Mouse (Mus musculus): ENCODE data around the gene Slc25a29. TPM values are rescaled to one million over a fixed set of nuclear protein-coding genes. Genes with fewer than 3 reads are reported as not detected.

Slc25a29 gene
- total RNA-seq, 2 experiments from 2014 or later = 15.8 to 17.5 TPM

- no peak for DNase-seq
- intact Hi-C loops (cut with DNase I) = no loop called here
These were observed 897 bp downstream of the Slc25a29 start for GRCm38 (mm10) chr12:108834786-108835185.

- DNase-seq = no peak
- intact Hi-C loops (cut with DNase I) = no loop called here
These were observed 1.3 kb downstream of the Slc25a29 start for GRCm38 (mm10) chr12:108834337-108834736.

- DNase-seq = no peak
- intact Hi-C loops (cut with DNase I) = no loop called here
These were observed 2.3 kb downstream of the Slc25a29 start for GRCm38 (mm10) chr12:108833408-108833807.

- intact Hi-C loops (cut with DNase I) = no loop called here
- peak; percentile 33 for DNase-seq
These were observed 2.8 kb downstream of the Slc25a29 start for GRCm38 (mm10) chr12:108832851-108833250.

- intact Hi-C loops (cut with DNase I) = no loop called here
- peak; percentile 68 for DNase-seq
These were observed 3.6 kb downstream of the Slc25a29 start for GRCm38 (mm10) chr12:108831966-108832643.

GRCm38 (mm10) chr12:108830358-108830757 lies 5.3 kb downstream of the Slc25a29 start:
- no peak for DNase-seq
- intact Hi-C loops (cut with DNase I) = no loop called here

GRCm38 (mm10) chr12:108829636-108830035 lies 6.0 kb downstream of the Slc25a29 start:
- DNase-seq = no peak
- intact Hi-C loops (cut with DNase I) = no loop called here

- DNase-seq = no peak
- intact Hi-C loops (cut with DNase I) = no loop called here
These were observed 8.0 kb downstream of the Slc25a29 start for GRCm38 (mm10) chr12:108827641-108828040.

- intact Hi-C loops (cut with DNase I) = no loop called here
- peak; percentile 37 for DNase-seq
These were observed 8.6 kb downstream of the Slc25a29 start for GRCm38 (mm10) chr12:108826958-108827535.

GRCm38 (mm10) chr12:108826282-108826957 lies 9.3 kb downstream of the Slc25a29 start:
- intact Hi-C loops (cut with DNase I) = no loop called here

GRCm38 (mm10) chr12:108825561-108826224 lies 10.0 kb downstream of the Slc25a29 start:
- intact Hi-C loops (cut with DNase I) = no loop called here
- no peak for DNase-seq

More at GRCm38 (mm10) chr12:108826282-108826957, 9.3 kb downstream of the Slc25a29 start:
- peak; percentile 49 for DNase-seq

- no peak for DNase-seq
- intact Hi-C loops (cut with DNase I) = no loop called here
These were observed 11.3 kb downstream of the Slc25a29 start for GRCm38 (mm10) chr12:108824225-108824874.

GRCm38 (mm10) chr12:108823036-108823435 lies 12.6 kb downstream of the Slc25a29 start:
- no peak for DNase-seq
- intact Hi-C loops (cut with DNase I) = no loop called here

- intact Hi-C loops (cut with DNase I) = no loop called here
- no peak for DNase-seq
These were observed 15.2 kb downstream of the Slc25a29 start for GRCm38 (mm10) chr12:108820461-108820860.

- intact Hi-C loops (cut with DNase I) = no loop called here
These were observed 19.1 kb downstream of the Slc25a29 start for GRCm38 (mm10) chr12:108816569-108816968.

GRCm38 (mm10) chr12:108814470-108814869 lies 21.2 kb downstream of the Slc25a29 start:
- DNase-seq = no peak
- intact Hi-C loops (cut with DNase I) = no loop called here

More at GRCm38 (mm10) chr12:108816569-108816968, 19.1 kb downstream of the Slc25a29 start:
- DNase-seq = no peak

- no peak for DNase-seq
- intact Hi-C loops (cut with DNase I) = no loop called here
These were observed 23.2 kb downstream of the Slc25a29 start for GRCm38 (mm10) chr12:108812463-108812862.

- no peak for DNase-seq
- intact Hi-C loops (cut with DNase I) = no loop called here
These were observed 24.6 kb downstream of the Slc25a29 start for GRCm38 (mm10) chr12:108811133-108811532.

GRCm38 (mm10) chr12:108810309-108810708 lies 25.4 kb downstream of the Slc25a29 start:
- no peak for DNase-seq
- intact Hi-C loops (cut with DNase I) = no loop called here

- intact Hi-C loops (cut with DNase I) = no loop called here
- no peak for DNase-seq
These were observed 25.9 kb downstream of the Slc25a29 start for GRCm38 (mm10) chr12:108809771-108810170.

- no peak for DNase-seq
- intact Hi-C loops (cut with DNase I) = no loop called here
These were observed 27.2 kb downstream of the Slc25a29 start for GRCm38 (mm10) chr12:108808465-108808864.

All from left cerebral cortex, postnatal 4 days (tissue).